Mouse (Mus musculus) cerebellum, adult 2 months (tissue): ENCODE measurements around the gene Wbp1l. TPM values are rescaled to one million over a fixed set of nuclear protein-coding genes. Genes with fewer than 3 reads are reported as not detected.

Source experiments
- DNase-seq, 2 experiments: peaks; one replicate each; pipeline ENCODE4 v3.0.0; 2021
- H3K27ac ChIP-seq: fragments of 200-500 bp; 2 replicates; pipeline ENCODE4 v1.5.1; 2012; ENCODE audit warnings: low read length, control low read depth, inconsistent platforms; ENCODE audit not compliant: insufficient read depth
- H3K27me3 ChIP-seq: fragments of 200-500 bp; 2 replicates; pipeline ENCODE4 v1.6.1; 2012; ENCODE audit warnings: inconsistent platforms, mild to moderate bottlenecking, low read length, moderate library complexity; ENCODE audit not compliant: control insufficient read depth, insufficient read depth
- H3K4me1 ChIP-seq: fragments of 200-500 bp; 2 replicates; pipeline ENCODE4 v1.6.1; 2011; ENCODE audit warnings: low read length; ENCODE audit not compliant: control insufficient read depth, insufficient read depth
- H3K4me3 ChIP-seq: fragments of 200-500 bp; replicated peaks from 2 replicates; pipeline ENCODE3; 2011; ENCODE audit warnings: mild to moderate bottlenecking, low read depth, low read length, control low read depth; ENCODE audit not compliant: insufficient read depth
- CTCF ChIP-seq: fragments of 200-500 bp; IDR thresholded peaks from 2 replicates; pipeline ENCODE4 v1.5.1; 2011; ENCODE audit warnings: low read depth, mild to moderate bottlenecking, control low read depth, low read length, moderate library complexity, borderline replicate concordance; ENCODE audit not compliant: insufficient read depth
- POLR2A ChIP-seq: fragments of 200-500 bp; IDR thresholded peaks from 2 replicates; pipeline ENCODE4 v1.6.1; 2011; ENCODE audit warnings: low read length, control low read depth, borderline replicate concordance; ENCODE audit not compliant: insufficient read depth
- WGBS: fragments of 180-500 bp; shearing (Covaris S2); methylation state at CpG from one replicate; pipeline ENCODE4 v1.1.7; 2018; 5-methylcytosine and 5-hydroxymethylcytosine counted together
- polyA plus RNA-seq: library from polyadenylated mRNA; depleted of rRNA; stranded (reverse); fragments of >200 nt; gene quantifications from 2 replicates; pipeline ENCODE4 v1.2.3, GENCODE M21; 2012; rRNA removed

Gene Wbp1l
- polyA plus RNA-seq, 1 experiment, result 28.3 TPM

- WGBS, result 61% methylated on average over 4 of the region's 4 CpGs
- Histone ChIP-seq H3K4me1 (no peaks in the 10 kb centered on the region), H3K27ac (no peak overlapping the region), H3K27me3 (no peaks in the 10 kb centered on the region), H3K4me3 (no peak overlapping the region)
- no peak for DNase-seq
- TF ChIP-seq POLR2A, result no peak
- TF ChIP-seq CTCF, result no peak
Measured at GRCm38 (mm10) chr19:46693146-46693545, 94.3 kb downstream of the Wbp1l start.

- 58% methylated on average over 8 of the region's 8 CpGs for WGBS
- H3K4me1 ChIP-seq, result no peaks in the 10 kb centered on the region
- DNase-seq, result no peak
- no peak overlapping the region for H3K4me3 ChIP-seq
- H3K27me3 ChIP-seq, result no peaks in the 10 kb centered on the region
- TF ChIP-seq CTCF, result no peak
- TF ChIP-seq POLR2A, result no peak
- no peak overlapping the region for H3K27ac ChIP-seq
Measured at GRCm38 (mm10) chr19:46696482-46696881, 97.6 kb downstream of the Wbp1l start.

- 48% methylated on average over 7 of the region's 7 CpGs for WGBS
Measured at GRCm38 (mm10) chr19:46696943-46697342, 98.1 kb downstream of the Wbp1l start.

GRCm38 (mm10) chr19:46697840-46698517 lies 99.1 kb downstream of the Wbp1l start:
- TF ChIP-seq CTCF (no peak), POLR2A (no peak)

More at GRCm38 (mm10) chr19:46696943-46697342, 98.1 kb downstream of the Wbp1l start:
- no peak overlapping the region for H3K27ac ChIP-seq
- no peak overlapping the region for H3K4me3 ChIP-seq
- no peak for DNase-seq
- TF ChIP-seq POLR2A, result no peak
- H3K4me1 ChIP-seq, result no peaks in the 10 kb centered on the region
- no peaks in the 10 kb centered on the region for H3K27me3 ChIP-seq

GRCm38 (mm10) chr19:46699011-46699481 lies 100.2 kb downstream of the Wbp1l start:
- 79% methylated on average over 10 of the region's 10 CpGs for WGBS
- no peak overlapping the region for H3K4me3 ChIP-seq
- no peak for DNase-seq
- H3K27me3 ChIP-seq, result no peaks in the 10 kb centered on the region
- no peaks in the 10 kb centered on the region for H3K4me1 ChIP-seq
- TF ChIP-seq CTCF (no peak), POLR2A (no peak)
- H3K27ac ChIP-seq, result no peak overlapping the region

More at GRCm38 (mm10) chr19:46697840-46698517, 99.1 kb downstream of the Wbp1l start:
- WGBS, result 49% methylated on average over 19 of the region's 19 CpGs
- Histone ChIP-seq H3K4me1 (no peaks in the 10 kb centered on the region), H3K27ac (no peak overlapping the region), H3K27me3 (no peaks in the 10 kb centered on the region), H3K4me3 (no peak overlapping the region)
- no peak for DNase-seq

GRCm38 (mm10) chr19:46701156-46701555 lies 102.3 kb downstream of the Wbp1l start:
- 89% methylated on average over 9 of the region's 9 CpGs for WGBS
- Histone ChIP-seq H3K4me1 (no peaks in the 10 kb centered on the region), H3K27ac (no peak overlapping the region), H3K4me3 (no peak overlapping the region), H3K27me3 (no peaks in the 10 kb centered on the region)
- no peak for DNase-seq
- TF ChIP-seq POLR2A (no peak), CTCF (no peak)

- 42% methylated on average over 7 of the region's 7 CpGs for WGBS
- no peak overlapping the region for H3K27ac ChIP-seq
- TF ChIP-seq POLR2A, result no peak
- TF ChIP-seq CTCF, result no peak
- DNase-seq, result no peak
- no peak overlapping the region for H3K4me3 ChIP-seq
- H3K4me1 ChIP-seq, result no peaks in the 10 kb centered on the region
- no peaks in the 10 kb centered on the region for H3K27me3 ChIP-seq
Measured at GRCm38 (mm10) chr19:46705779-46706495, 107.1 kb downstream of the Wbp1l start.

GRCm38 (mm10) chr19:46706540-46707295 lies 107.8 kb downstream of the Wbp1l start:
- Histone ChIP-seq H3K4me1 (no peaks in the 10 kb centered on the region), H3K4me3 (no peak overlapping the region), H3K27me3 (no peaks in the 10 kb centered on the region), H3K27ac (no peak overlapping the region)
- no peak for DNase-seq
- 85% methylated on average over 9 of the region's 9 CpGs for WGBS
- no peak for TF ChIP-seq POLR2A
- no peak for TF ChIP-seq CTCF

Other genes starting within 250 kb of the Wbp1l start
- gene 2310034G01Rik, start 248.8 kb upstream of the Wbp1l start, polyA plus RNA-seq, result 1.7 and 2.2 TPM in 2 replicates
- 185 and 196 TPM in 2 replicates for gene Actr1a, start 203.3 kb upstream of the Wbp1l start, polyA plus RNA-seq
- gene Sufu, start 202.2 kb upstream of the Wbp1l start, polyA plus RNA-seq, result 15.0 and 16.2 TPM in 2 replicates
- 40.3 and 43.4 TPM in 2 replicates for gene Trim8, start 97.4 kb upstream of the Wbp1l start, polyA plus RNA-seq
- 205 and 227 TPM in 2 replicates for gene Arl3, start 25.9 kb upstream of the Wbp1l start, polyA plus RNA-seq
- gene Sfxn2, start 25.7 kb upstream of the Wbp1l start, polyA plus RNA-seq, result 7.0 and 7.7 TPM in 2 replicates
- 0.06 and 0.08 TPM in 2 replicates for gene Cyp17a1, start 74.1 kb downstream of the Wbp1l start, polyA plus RNA-seq
- gene Borcs7, start 90.8 kb downstream of the Wbp1l start, polyA plus RNA-seq, result 19.0 and 19.1 TPM in 2 replicates
- gene As3mt, start 108.4 kb downstream of the Wbp1l start, polyA plus RNA-seq, result 16.5 and 16.8 TPM in 2 replicates
- gene Cnnm2, start 162.5 kb downstream of the Wbp1l start, polyA plus RNA-seq, result 31.2 and 31.4 TPM in 2 replicates